Mouse (Mus musculus) limb, embryonic 11.5 days (tissue): Measurements from ENCODE around the gene Camta2. TPM values are rescaled to one million over a fixed set of nuclear protein-coding genes. Genes with fewer than 3 reads are reported as not detected.

Experiments used
- ATAC-seq: fragments of 200-750 bp; cut with Nextera tagmentation; 2 replicates; pipeline ENCODE4 v1.8.0; 2017; ENCODE audit warnings: low read depth; ENCODE audit not compliant: insufficient number of reproducible peaks, low FRiP score, low TSS enrichment
- DNase-seq: peaks from one replicate; pipeline ENCODE4 v3.0.0-alpha.2; 2015; ENCODE audit warnings: low spot score
- H3K27ac ChIP-seq: fragments of 300-500 bp; sonication (generic); replicated peaks from 2 replicates; pipeline ENCODE4 v1.5.1; 2014; ENCODE audit warnings: low read depth, mild to moderate bottlenecking, low read length
- H3K27me3 ChIP-seq: fragments of 300-500 bp; sonication (generic); 2 replicates; pipeline ENCODE4 v1.6.1; 2014; ENCODE audit warnings: mild to moderate bottlenecking, low read length, mixed read lengths; ENCODE audit not compliant: control insufficient read depth, insufficient read depth
- H3K36me3 ChIP-seq: fragments of 300-500 bp; sonication (generic); 2 replicates; pipeline ENCODE4 v1.6.1; 2014; ENCODE audit warnings: mild to moderate bottlenecking, low read length, moderate library complexity, mixed read lengths; ENCODE audit not compliant: control insufficient read depth, insufficient read depth
- H3K4me1 ChIP-seq: fragments of 300-500 bp; sonication (generic); 2 replicates; pipeline ENCODE4 v1.6.1; 2014; ENCODE audit warnings: low read length, mixed read lengths; ENCODE audit not compliant: control insufficient read depth, insufficient read depth
- H3K4me2 ChIP-seq: fragments of 300-500 bp; sonication (generic); 2 replicates; pipeline ENCODE4 v1.6.1; 2014; ENCODE audit warnings: low read depth, mild to moderate bottlenecking, moderate library complexity; ENCODE audit not compliant: severe bottlenecking
- H3K4me3 ChIP-seq: fragments of 300-500 bp; sonication (generic); 2 replicates; pipeline ENCODE4 v1.5.1; 2014; ENCODE audit warnings: low read depth, low read length
- H3K9ac ChIP-seq: fragments of 300-500 bp; sonication (generic); 2 replicates; pipeline ENCODE4 v1.6.1; 2014; ENCODE audit warnings: mild to moderate bottlenecking, low read length
- H3K9me3 ChIP-seq: fragments of 300-500 bp; sonication (generic); 2 replicates; pipeline ENCODE4 v1.6.1; 2016; ENCODE audit warnings: low read length; ENCODE audit not compliant: control insufficient read depth
- WGBS: fragments of 180-500 bp; shearing (Covaris S2); extraction: QIAGEN DNeasy Blood & Tissue Kit; methylation state at CpG from one replicate; pipeline ENCODE4 v1.1.7; 2014; 5-methylcytosine and 5-hydroxymethylcytosine counted together
- polyA plus RNA-seq: library from polyadenylated mRNA; unstranded; fragments of >200 nt; fragmentation: Nextera tagmentation; extraction: Ambion mirVana; gene quantifications from 2 replicates; pipeline ENCODE4 v1.2.1, GENCODE M21; 2014

Camta2 gene
- polyA plus RNA-seq, 1 experiment from 2014 or later, result 8.2 TPM

DNA sequence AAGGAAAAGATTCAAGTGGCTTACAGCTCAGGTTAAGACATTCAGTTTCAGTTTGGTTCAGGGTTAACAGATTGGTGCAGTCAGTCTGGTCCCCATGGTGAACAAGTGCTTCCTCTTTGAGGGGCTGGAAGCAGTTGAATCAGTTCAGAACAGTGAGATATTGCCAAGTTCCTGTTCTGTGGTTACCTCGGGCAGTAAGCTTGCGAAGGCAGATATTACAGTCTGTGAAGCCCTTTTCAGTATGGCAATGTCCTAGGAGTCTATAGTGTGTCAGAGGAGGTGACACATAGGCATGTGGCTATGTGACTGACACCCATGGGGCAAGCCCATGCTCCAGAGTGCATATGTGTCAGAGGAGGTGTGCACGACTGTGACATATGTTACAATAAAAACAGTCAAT, 32.7 kb upstream of the Camta2 start:
- Histone ChIP-seq H3K27ac (no peak overlapping the region), H3K4me3 (no peak overlapping the region), H3K9me3 (no peaks in the 10 kb centered on the region), H3K4me2 (no peak overlapping the region), H3K4me1 (no peaks in the 10 kb centered on the region), H3K27me3 (no peaks in the 10 kb centered on the region), H3K36me3 (peaks cover 9% of the 10 kb centered on the region; the same call in 1 of the 2 replicates), H3K9ac (no peak overlapping the region)
- DNase-seq, result no peak
- ATAC-seq, result no peak
- WGBS, result 86% methylated on average over 3 of the region's 3 CpGs

- 0 out of 2 replicates have a peak, but pooled peaks cover 4% of the 10 kb centered on the region for H3K36me3 ChIP-seq
- H3K4me3 ChIP-seq, result no peak overlapping the region
- WGBS, result 87% methylated on average over 5 of the region's 5 CpGs
- no peak for ATAC-seq
- no peak for DNase-seq
- no peak overlapping the region for H3K27ac ChIP-seq
- no peak overlapping the region for H3K9ac ChIP-seq
- no peaks in the 10 kb centered on the region for H3K9me3 ChIP-seq
- no peaks in the 10 kb centered on the region for H3K4me1 ChIP-seq
- no peaks in the 10 kb centered on the region for H3K27me3 ChIP-seq
- H3K4me2 ChIP-seq, result no peak overlapping the region
Measured at GRCm38 (mm10) chr11:70718481-70718880, 30.6 kb upstream of the Camta2 start.

GRCm38 (mm10) chr11:70715832-70716231, 27.9 kb upstream of the Camta2 start:
- Histone ChIP-seq H3K4me3 (no peak overlapping the region), H3K4me1 (no peaks in the 10 kb centered on the region), H3K27ac (no peak overlapping the region), H3K9me3 (no peaks in the 10 kb centered on the region), H3K27me3 (no peaks in the 10 kb centered on the region), H3K4me2 (no peak overlapping the region), H3K9ac (no peak overlapping the region), H3K36me3 (0 out of 2 replicates have a peak, but pooled peaks cover 4% of the 10 kb centered on the region)
- 94% methylated on average over 6 of the region's 6 CpGs for WGBS
- ATAC-seq (no peak), DNase-seq (no peak)

DNA sequence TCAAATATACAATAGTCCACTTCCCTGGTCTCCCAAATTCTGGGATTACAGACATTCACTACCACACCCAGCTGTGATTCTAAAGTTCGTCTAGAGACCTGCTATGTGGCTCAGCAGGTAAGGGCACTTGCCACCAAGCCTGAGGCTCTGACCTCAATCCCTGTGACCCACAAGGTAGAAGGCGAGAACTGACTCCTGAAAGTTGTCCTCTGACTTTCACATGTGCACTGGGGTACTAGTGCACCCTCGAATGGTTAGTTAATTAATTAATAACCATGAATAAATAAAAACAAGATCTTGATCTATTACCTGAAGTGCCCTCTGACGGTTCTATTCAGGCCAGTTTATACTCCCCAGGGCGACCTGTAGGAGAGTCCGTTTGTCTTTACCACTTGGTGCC, 25.3 kb upstream of the Camta2 start:
- no peak overlapping the region for H3K4me2 ChIP-seq
- WGBS, result 88% methylated on average over 6 of the region's 6 CpGs
- H3K9me3 ChIP-seq, result no peaks in the 10 kb centered on the region
- H3K27ac ChIP-seq, result no peak overlapping the region
- no peaks in the 10 kb centered on the region for H3K4me1 ChIP-seq
- no peak overlapping the region for H3K9ac ChIP-seq
- H3K27me3 ChIP-seq, result no peaks in the 10 kb centered on the region
- peaks cover 3% of the 10 kb centered on the region; the same call in 1 of the 2 replicates for H3K36me3 ChIP-seq
- DNase-seq (no peak), ATAC-seq (no peak)
- no peak overlapping the region for H3K4me3 ChIP-seq

DNA sequence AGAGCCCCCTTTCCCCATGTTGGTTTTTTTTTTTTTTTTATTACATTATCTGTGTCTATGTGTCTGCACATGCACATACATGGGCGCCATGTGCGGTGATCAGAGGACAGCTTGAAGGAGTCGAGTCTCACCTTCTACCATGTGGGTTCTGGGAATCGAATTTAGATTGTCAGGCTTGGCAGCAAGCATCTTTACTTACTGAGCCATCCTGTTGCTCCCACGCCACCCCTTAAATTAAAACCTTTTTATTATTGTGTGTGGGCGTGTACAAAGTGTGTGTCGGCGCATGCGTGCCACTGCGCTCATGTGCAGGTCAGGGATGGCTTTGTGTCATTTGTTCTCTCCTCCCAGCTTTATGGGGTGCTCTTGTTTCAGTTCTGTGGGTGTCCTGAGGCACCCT, 23.1 kb upstream of the Camta2 start:
- DNase-seq, result no peak
- no peak overlapping the region for H3K4me3 ChIP-seq
- H3K9me3 ChIP-seq, result no peaks in the 10 kb centered on the region
- ATAC-seq, result no peak
- peaks cover 5% of the 10 kb centered on the region; the same call in 1 of the 2 replicates for H3K36me3 ChIP-seq
- H3K27ac ChIP-seq, result no peak overlapping the region
- H3K4me1 ChIP-seq, result no peaks in the 10 kb centered on the region
- no peak overlapping the region for H3K4me2 ChIP-seq
- H3K9ac ChIP-seq, result no peak overlapping the region
- WGBS, result 94% methylated on average over 10 of the region's 10 CpGs
- H3K27me3 ChIP-seq, result no peaks in the 10 kb centered on the region

DNA sequence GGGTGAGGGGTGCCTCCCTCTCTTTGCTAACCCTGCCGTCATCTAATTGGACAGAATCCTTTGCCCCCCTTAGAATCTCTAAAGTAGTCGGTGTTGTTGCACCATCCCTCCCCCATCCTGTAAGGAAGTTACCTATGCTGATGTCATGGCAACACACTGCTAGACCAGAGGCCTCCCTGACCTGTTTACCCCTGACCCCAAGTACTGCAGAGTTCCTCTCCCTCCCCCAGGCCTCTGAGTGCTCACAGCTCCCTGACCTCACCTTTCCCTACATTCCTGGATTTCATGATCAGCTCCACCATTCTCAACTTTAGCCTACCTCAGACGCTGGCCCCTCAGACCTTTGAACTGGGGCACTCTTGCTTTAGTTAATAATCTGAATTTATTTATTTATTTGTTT, 18.2 kb upstream of the Camta2 start:
- no peaks in the 10 kb centered on the region for H3K9me3 ChIP-seq
- ATAC-seq (no peak), DNase-seq (no peak)
- H3K4me2 ChIP-seq, result no peak overlapping the region
- no peak overlapping the region for H3K4me3 ChIP-seq
- no peaks in the 10 kb centered on the region for H3K27me3 ChIP-seq
- H3K36me3 ChIP-seq, result peaks cover 12% of the 10 kb centered on the region; the same call in 1 of the 2 replicates
- H3K9ac ChIP-seq, result no peak overlapping the region
- 83% methylated on average over 3 of the region's 3 CpGs for WGBS
- peaks cover 5% of the 10 kb centered on the region for H3K4me1 ChIP-seq
- H3K27ac ChIP-seq, result no peak overlapping the region

DNA sequence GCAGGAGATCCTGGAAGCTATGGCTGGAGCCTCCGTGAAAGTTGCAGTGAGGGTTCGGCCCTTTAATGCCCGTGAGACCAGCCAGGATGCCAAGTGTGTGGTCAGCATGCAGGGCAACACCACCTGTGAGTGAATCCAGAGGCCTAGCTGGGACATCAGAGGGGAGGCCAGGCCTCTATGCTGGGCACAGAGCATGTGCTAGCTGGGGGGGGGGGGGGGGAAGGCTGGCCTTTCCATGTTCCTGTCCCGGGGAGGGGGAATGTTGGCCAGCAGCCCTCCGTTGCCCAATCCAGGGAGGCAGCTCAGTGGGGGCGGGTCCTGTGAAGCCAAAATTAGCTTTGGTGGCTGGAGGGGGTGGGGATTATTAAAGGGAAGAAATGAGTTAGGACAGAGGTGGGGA, 14.9 kb upstream of the Camta2 start:
- WGBS, result 74% methylated on average over 6 of the region's 6 CpGs
- Histone ChIP-seq H3K4me2 (no peak overlapping the region), H3K4me3 (no peak overlapping the region), H3K27ac (no peak overlapping the region), H3K27me3 (no peaks in the 10 kb centered on the region), H3K36me3 (peaks cover 9% of the 10 kb centered on the region; the same call in 1 of the 2 replicates), H3K4me1 (peaks cover 5% of the 10 kb centered on the region), H3K9ac (peak overlapping the region; percentile 27; the same call in 1 of the 2 replicates), H3K9me3 (no peaks in the 10 kb centered on the region)
- no peak for ATAC-seq
- no peak for DNase-seq

- H3K4me2 ChIP-seq, result peak overlapping the region; percentile 79
- H3K36me3 ChIP-seq, result peaks cover 9% of the 10 kb centered on the region; the same call in 1 of the 2 replicates
- no peak for DNase-seq
- H3K9me3 ChIP-seq, result no peaks in the 10 kb centered on the region
- no peaks in the 10 kb centered on the region for H3K27me3 ChIP-seq
- 83% methylated on average over 6 of the region's 6 CpGs for WGBS
- no peak overlapping the region; the same call in 1 of the 2 replicates for H3K4me3 ChIP-seq
- no peak for ATAC-seq
- H3K9ac ChIP-seq, result peak overlapping the region; percentile 27; the same call in 1 of the 2 replicates
- H3K4me1 ChIP-seq, result peaks cover 5% of the 10 kb centered on the region
- no peak overlapping the region for H3K27ac ChIP-seq
Measured at GRCm38 (mm10) chr11:70701984-70702733, 14.3 kb upstream of the Camta2 start.
